Mouse (Mus musculus): ENCODE data around the gene Parp12. TPM values are rescaled to one million over a fixed set of nuclear protein-coding genes. Genes with fewer than 3 reads are reported as not detected.

Parp12 gene
- polyA plus RNA-seq (2012; rRNA removed): 49.0 and 71.5 TPM in 2 replicates

GRCm38 (mm10) chr6:39117584-39118455, at the start of gene Parp12:
TSS of gene Parp12 (minus strand) at chr6:39118349.
- DNase-seq (ENCODE audit: low read depth, low spot score): peak; percentile 67
- WGBS: 2% methylated on average over 101 of the region's 101 CpGs

GRCm38 (mm10) chr6:39164891-39165290, 46.7 kb upstream of the Parp12 start:
- 100% methylated on average over 1 of the region's 1 CpGs for WGBS
- DNase-seq (ENCODE audit: low read depth, low spot score): no peak

GRCm38 (mm10) chr6:39161975-39162374, 43.8 kb upstream of the Parp12 start:
- no peak for DNase-seq (ENCODE audit: low read depth, low spot score)
- WGBS: 93% methylated on average over 6 of the region's 6 CpGs

GRCm38 (mm10) chr6:39146041-39146440, 27.9 kb upstream of the Parp12 start:
- 61% methylated on average over 6 of the region's 6 CpGs for WGBS
- no peak for DNase-seq (ENCODE audit: low read depth, low spot score)

GRCm38 (mm10) chr6:39132556-39132955, 14.4 kb upstream of the Parp12 start:
- 79% methylated on average over 5 of the region's 5 CpGs for WGBS
- DNase-seq (ENCODE audit: low read depth, low spot score): no peak

GRCm38 (mm10) chr6:39131480-39131879, 13.3 kb upstream of the Parp12 start:
- DNase-seq (ENCODE audit: low read depth, low spot score): no peak
- 46% methylated on average over 4 of the region's 4 CpGs for WGBS

- DNase-seq (ENCODE audit: low read depth, low spot score): no peak
These were observed 6.6 kb upstream of the Parp12 start for GRCm38 (mm10) chr6:39124719-39125118.

- DNase-seq (ENCODE audit: low read depth, low spot score): no peak
- WGBS: 30% methylated on average over 3 of the region's 3 CpGs
These were observed 2.5 kb upstream of the Parp12 start for GRCm38 (mm10) chr6:39120685-39121084.

- 9% methylated on average over 49 of the region's 49 CpGs for WGBS
- DNase-seq (ENCODE audit: low read depth, low spot score): no peak
These were observed 320 bp upstream of the Parp12 start for GRCm38 (mm10) chr6:39118456-39118881.

GRCm38 (mm10) chr6:39115438-39115837, 2.7 kb downstream of the Parp12 start:
- 76% methylated on average over 1 of the region's 1 CpGs for WGBS
- DNase-seq (ENCODE audit: low read depth, low spot score): no peak

GRCm38 (mm10) chr6:39113141-39113540, 5.0 kb downstream of the Parp12 start:
- no peak for DNase-seq (ENCODE audit: low read depth, low spot score)
- WGBS: 89% methylated on average over 3 of the region's 3 CpGs

- no peak for DNase-seq (ENCODE audit: low read depth, low spot score)
- 94% methylated on average over 3 of the region's 3 CpGs for WGBS
These were observed 5.4 kb downstream of the Parp12 start for GRCm38 (mm10) chr6:39112701-39113100.

- WGBS: 86% methylated on average over 2 of the region's 2 CpGs
- DNase-seq (ENCODE audit: low read depth, low spot score): no peak
These were observed 11.3 kb downstream of the Parp12 start for GRCm38 (mm10) chr6:39106812-39107211.

- DNase-seq (ENCODE audit: low read depth, low spot score): no peak
- 82% methylated on average over 4 of the region's 4 CpGs for WGBS
These were observed 13.5 kb downstream of the Parp12 start for GRCm38 (mm10) chr6:39104631-39105030.

- DNase-seq (ENCODE audit: low read depth, low spot score): no peak
These were observed 41.7 kb downstream of the Parp12 start for GRCm38 (mm10) chr6:39076498-39076897.

- DNase-seq (ENCODE audit: low read depth, low spot score): no peak
These were observed 44.0 kb downstream of the Parp12 start for GRCm38 (mm10) chr6:39074186-39074585.

- 54% methylated on average over 5 of the region's 5 CpGs for WGBS
- no peak for DNase-seq (ENCODE audit: low read depth, low spot score)
These were observed 45.5 kb downstream of the Parp12 start for GRCm38 (mm10) chr6:39072664-39073063.

- 45% methylated on average over 12 of the region's 12 CpGs for WGBS
- peak; percentile 57 for DNase-seq (ENCODE audit: low read depth, low spot score)
These were observed 51.1 kb downstream of the Parp12 start for GRCm38 (mm10) chr6:39066935-39067578.

- WGBS: 63% methylated on average over 2 of the region's 2 CpGs
- no peak for DNase-seq (ENCODE audit: low read depth, low spot score)
These were observed 54.6 kb downstream of the Parp12 start for GRCm38 (mm10) chr6:39063541-39063940.

GRCm38 (mm10) chr6:39061180-39061579, 57.0 kb downstream of the Parp12 start:
- DNase-seq (ENCODE audit: low read depth, low spot score): no peak
- 83% methylated on average over 4 of the region's 4 CpGs for WGBS
